Mouse (Mus musculus) midbrain, postnatal 0 days (tissue): ENCODE measurements at regions not wholly inside any gene's neighbourhood (a gene's known extent, or its start where the extent isn't known, plus 50 kb on each side); places are given as distances from the start of the nearest gene placed in this dataset.

Source experiments
- ATAC-seq: fragments of 200-750 bp; cut with Nextera tagmentation; 2 replicates; pipeline ENCODE4 v1.8.0; 2017; ENCODE audit warnings: moderate number of reproducible peaks, mild to moderate bottlenecking, moderate TSS enrichment, moderate library complexity; ENCODE audit not compliant: low FRiP score
- DNase-seq: peaks from one replicate; pipeline ENCODE4 v3.0.0-alpha.2; 2015; ENCODE audit warnings: low spot score
- H3K27ac ChIP-seq: fragments of 300-500 bp; sonication (generic); 2 replicates; pipeline ENCODE4 v1.5.1; 2014; ENCODE audit warnings: low read depth, mild to moderate bottlenecking, low read length, mixed read lengths
- H3K27me3 ChIP-seq: fragments of 300-500 bp; sonication (generic); 2 replicates; pipeline ENCODE4 v1.6.1; 2014; ENCODE audit warnings: low read length, control low read depth, mixed read lengths; ENCODE audit not compliant: insufficient read depth
- H3K36me3 ChIP-seq: fragments of 300-500 bp; sonication (generic); 2 replicates; pipeline ENCODE4 v1.6.1; 2014; ENCODE audit warnings: low read length, control low read depth, mixed read lengths; ENCODE audit not compliant: insufficient read depth
- H3K4me1 ChIP-seq: fragments of 300-500 bp; sonication (generic); 2 replicates; pipeline ENCODE4 v1.6.1; 2014; ENCODE audit warnings: mild to moderate bottlenecking, control low read depth, antibody characterized with exemption, low read length, mixed read lengths; ENCODE audit not compliant: insufficient read depth
- H3K4me2 ChIP-seq: fragments of 300-500 bp; sonication (generic); 2 replicates; pipeline ENCODE4 v1.6.1; 2014; ENCODE audit warnings: low read depth, mild to moderate bottlenecking, low read length, mixed read lengths; ENCODE audit not compliant: poor library complexity, severe bottlenecking
- H3K4me3 ChIP-seq: fragments of 300-500 bp; sonication (generic); 2 replicates; pipeline ENCODE4 v1.5.1; 2014; ENCODE audit warnings: low read depth, mild to moderate bottlenecking, low read length, moderate library complexity
- H3K9ac ChIP-seq: fragments of 300-500 bp; sonication (generic); replicated peaks from 2 replicates; pipeline ENCODE4 v1.6.1; 2014; ENCODE audit warnings: mild to moderate bottlenecking, low read length, moderate library complexity, mixed read lengths; ENCODE audit not compliant: poor library complexity, severe bottlenecking
- H3K9me3 ChIP-seq: fragments of 300-500 bp; sonication (generic); 2 replicates; pipeline ENCODE4 v1.6.1; 2016; ENCODE audit warnings: low read length, control low read depth
- CTCF ChIP-seq: IDR thresholded peaks from 2 replicates; pipeline ENCODE4 v1.5.1; 2016; ENCODE audit warnings: antibody characterized with exemption, mild to moderate bottlenecking
- WGBS: fragments of 180-500 bp; shearing (Covaris S2); extraction: QIAGEN DNeasy Blood & Tissue Kit; methylation state at CpG from one replicate; pipeline ENCODE4 v1.1.7; 2014; 5-methylcytosine and 5-hydroxymethylcytosine counted together

- DNase-seq (no peak), ATAC-seq (no peak)
- Histone ChIP-seq H3K4me2 (no peak overlapping the region), H3K4me1 (no peaks in the 10 kb centered on the region), H3K36me3 (no peaks in the 10 kb centered on the region), H3K27me3 (no peaks in the 10 kb centered on the region), H3K4me3 (no peak overlapping the region), H3K9ac (no peak overlapping the region), H3K9me3 (no peaks in the 10 kb centered on the region), H3K27ac (no peak overlapping the region)
- WGBS: 95% methylated on average over 4 of the region's 4 CpGs
- TF ChIP-seq CTCF: no peak
Observed at GRCm38 (mm10) chr1:55949606-55950005, 543.9 kb downstream of the Plcl1 start.

DNA sequence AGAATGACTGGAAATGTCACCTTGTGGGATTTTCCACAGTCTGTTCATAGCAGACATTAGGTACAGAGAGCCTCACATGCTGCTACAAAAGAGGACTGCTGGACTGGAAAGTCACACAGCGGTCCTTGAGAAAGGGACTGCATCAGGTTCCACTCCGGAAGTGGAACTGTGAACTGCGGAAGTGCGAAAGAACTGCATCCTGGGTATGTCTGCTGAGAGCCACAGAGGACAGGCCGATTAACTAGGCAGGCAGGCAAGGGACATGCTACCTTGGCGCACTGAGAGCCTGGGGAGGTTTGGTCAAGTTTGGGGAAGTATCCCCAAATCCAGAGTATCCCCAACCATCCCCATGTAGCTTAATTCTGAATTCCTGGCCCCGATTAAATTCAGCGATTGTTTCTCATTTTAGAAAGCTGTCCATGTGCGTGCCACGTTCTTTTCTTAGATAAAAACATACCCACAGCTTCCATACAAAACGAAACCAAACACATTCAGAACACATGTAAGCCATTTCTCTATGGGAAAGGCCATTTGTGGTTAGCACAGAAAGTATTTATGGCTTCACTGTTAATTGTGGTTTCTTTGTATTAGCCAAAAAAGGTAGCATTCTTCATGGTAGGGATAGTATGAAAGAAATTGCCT is 552.2 kb downstream of the Plcl1 start:
- no peaks in the 10 kb centered on the region for H3K36me3 ChIP-seq
- H3K9ac ChIP-seq: no peak overlapping the region
- H3K4me1 ChIP-seq: no peaks in the 10 kb centered on the region
- 81% methylated on average over 11 of the region's 11 CpGs for WGBS
- no peaks in the 10 kb centered on the region; the same call in 1 of the 2 replicates for H3K27me3 ChIP-seq
- no peak for TF ChIP-seq CTCF
- ATAC-seq (no peak), DNase-seq (no peak)
- no peak overlapping the region for H3K27ac ChIP-seq
- H3K9me3 ChIP-seq: no peaks in the 10 kb centered on the region
- H3K4me3 ChIP-seq: no peak overlapping the region
- H3K4me2 ChIP-seq: no peak overlapping the region

- Histone ChIP-seq H3K4me1 (no peaks in the 10 kb centered on the region), H3K4me3 (no peak overlapping the region), H3K9ac (no peak overlapping the region), H3K4me2 (no peak overlapping the region), H3K9me3 (no peaks in the 10 kb centered on the region), H3K36me3 (no peaks in the 10 kb centered on the region), H3K27me3 (no peaks in the 10 kb centered on the region; the same call in 1 of the 2 replicates), H3K27ac (no peak overlapping the region)
- peak; percentile 77 for DNase-seq
- ATAC-seq: peak; percentile 69; the same call in 1 of the 2 replicates
- peak; percentile 92 for TF ChIP-seq CTCF
- WGBS: 15% methylated on average over 6 of the region's 6 CpGs
Observed at GRCm38 (mm10) chr1:55960291-55960690, 554.6 kb downstream of the Plcl1 start.

- DNase-seq (no peak), ATAC-seq (no peak)
- TF ChIP-seq CTCF: no peak
- H3K4me2 ChIP-seq: no peak overlapping the region
- H3K36me3 ChIP-seq: no peaks in the 10 kb centered on the region
- no peaks in the 10 kb centered on the region for H3K9me3 ChIP-seq
- no peak overlapping the region for H3K27ac ChIP-seq
- H3K9ac ChIP-seq: no peak overlapping the region
- no peak overlapping the region for H3K4me3 ChIP-seq
- H3K27me3 ChIP-seq: no peaks in the 10 kb centered on the region; the same call in 1 of the 2 replicates
- WGBS: 87% methylated on average over 5 of the region's 5 CpGs
- H3K4me1 ChIP-seq: no peaks in the 10 kb centered on the region
Observed at GRCm38 (mm10) chr1:55963867-55964266, 558.1 kb downstream of the Plcl1 start.

DNA sequence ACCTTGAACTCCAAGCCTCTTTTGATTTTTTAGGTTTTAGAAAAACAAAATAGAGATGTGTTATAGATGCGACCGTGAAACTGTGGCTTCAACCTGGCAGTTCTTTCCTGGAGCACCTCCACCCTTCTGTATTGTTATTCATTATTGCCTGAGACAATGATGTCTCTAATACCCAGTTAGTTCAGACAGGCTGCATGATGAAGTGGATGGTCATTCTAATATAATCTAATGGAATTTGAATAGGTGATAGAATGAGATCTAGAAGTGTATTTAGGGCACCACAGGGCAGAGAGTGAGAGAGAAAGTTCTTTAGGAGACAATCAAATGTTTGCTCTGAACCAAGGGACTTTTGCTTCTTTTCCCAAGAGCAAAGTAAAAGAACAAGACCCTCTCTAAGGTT is 560.6 kb downstream of the Plcl1 start:
- Histone ChIP-seq H3K27ac (no peak overlapping the region), H3K9me3 (no peaks in the 10 kb centered on the region), H3K9ac (no peak overlapping the region), H3K4me3 (no peak overlapping the region), H3K36me3 (no peaks in the 10 kb centered on the region), H3K4me2 (no peak overlapping the region), H3K27me3 (no peaks in the 10 kb centered on the region), H3K4me1 (no peaks in the 10 kb centered on the region)
- no peak for DNase-seq
- WGBS: 90% methylated on average over 2 of the region's 2 CpGs
- no peak for ATAC-seq
- TF ChIP-seq CTCF: no peak

DNA sequence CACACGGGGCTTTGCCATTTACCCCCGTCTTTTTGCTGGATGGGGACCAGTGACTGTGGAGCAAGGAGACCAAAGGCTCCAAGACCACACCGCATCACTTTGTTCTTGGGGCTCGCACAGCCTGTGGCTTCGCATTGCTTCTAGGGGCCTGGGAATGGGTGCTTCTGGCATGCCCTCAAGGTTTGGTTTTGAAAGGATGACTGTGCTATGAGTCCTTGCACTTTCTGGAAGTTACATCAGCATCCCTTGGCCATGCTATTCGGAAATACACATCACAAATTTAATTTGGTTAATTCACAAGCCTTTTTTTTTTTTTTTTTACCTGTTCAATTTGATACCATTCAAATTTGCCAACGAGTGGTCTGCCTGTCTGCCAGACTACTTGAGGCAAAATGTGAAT is 562.1 kb downstream of the Plcl1 start:
- H3K9me3 ChIP-seq: no peaks in the 10 kb centered on the region
- no peak overlapping the region for H3K9ac ChIP-seq
- H3K4me1 ChIP-seq: no peaks in the 10 kb centered on the region
- no peak for DNase-seq
- no peak for TF ChIP-seq CTCF
- no peaks in the 10 kb centered on the region for H3K36me3 ChIP-seq
- H3K4me2 ChIP-seq: no peak overlapping the region
- no peak for ATAC-seq
- H3K4me3 ChIP-seq: no peak overlapping the region
- H3K27me3 ChIP-seq: no peaks in the 10 kb centered on the region
- H3K27ac ChIP-seq: no peak overlapping the region
- WGBS: 86% methylated on average over 7 of the region's 7 CpGs
